11 mouse cellular contexts compared by ENCODE assay signal in the genomic region with DNA sequence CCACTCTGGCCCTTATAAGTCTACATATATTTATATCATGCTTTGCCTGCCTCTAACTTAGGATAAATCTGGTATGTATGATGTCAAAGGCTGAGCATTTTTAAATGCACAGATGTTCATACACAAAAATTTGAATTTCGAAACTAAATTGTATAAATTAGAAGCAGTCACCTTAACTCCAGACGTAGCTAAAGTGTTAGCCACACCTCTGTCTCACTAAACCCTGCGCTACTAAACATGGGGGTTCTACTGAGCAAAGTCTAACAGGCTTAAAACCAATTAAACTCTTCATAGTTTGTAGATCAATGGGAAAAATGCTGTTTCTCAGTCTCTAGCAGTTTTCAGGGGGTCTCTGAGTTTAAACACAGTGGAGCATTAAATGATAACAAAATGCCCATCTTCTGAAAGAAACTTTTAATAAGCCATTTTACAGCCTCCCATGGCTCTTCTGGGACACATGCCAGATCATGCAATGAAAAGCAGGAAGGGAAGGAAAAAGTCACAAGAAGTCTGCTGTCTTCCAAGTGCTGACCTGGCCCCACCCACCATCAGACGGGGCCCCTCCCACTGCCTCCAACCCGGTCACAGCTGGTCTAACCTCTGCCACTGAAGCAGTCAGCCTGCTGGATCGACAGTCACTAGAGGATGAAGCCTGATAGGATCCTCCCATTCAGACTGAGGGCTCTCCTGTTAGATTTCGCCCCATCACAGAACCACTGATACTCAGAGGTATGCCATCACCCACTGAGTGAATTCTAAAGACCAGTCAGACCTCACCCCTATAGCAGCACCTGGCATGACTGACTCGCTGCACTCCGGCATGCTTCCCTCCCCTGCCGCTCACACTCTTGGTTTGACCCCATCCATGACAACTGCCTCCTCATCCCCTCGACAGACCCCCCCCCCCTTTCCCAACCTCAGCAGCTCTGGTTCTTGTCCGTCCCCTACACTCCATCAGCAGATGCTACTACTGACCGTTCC. TPM values are rescaled to one million over a fixed set of nuclear protein-coding genes. Genes with fewer than 3 reads are reported as not detected.
DNase-seq lines count a peak whose midpoint lies in the region; ATAC-seq lines count a peak whose summit lies in the region.
"Had no signal": no experiment of that assay in that cellular context is flagged by ENCODE, and none has a peak within 500 bp of the region (broad histone marks: within the 10 kb centered on the region; RNA-seq: fewer than 3 reads in every experiment).

No protein-coding gene starts in this region.

- no peaks in the 10 kb centered on the region for H3K27me3 ChIP-seq in hindbrain, embryonic 13.5 days
- H3K27me3 ChIP-seq in hindbrain, embryonic 10.5 days (ENCODE audit: insufficient read depth, poor library complexity, severe bottlenecking) = no peaks in the 10 kb centered on the region
- H3K27me3 ChIP-seq in intestine, embryonic 16.5 days (replicated peaks; ENCODE audit: control insufficient read depth, insufficient read depth, low read length) = no peaks in the 10 kb centered on the region
- no peaks in the 10 kb centered on the region for H3K27me3 ChIP-seq in liver, embryonic 15.5 days
- H3K27me3 ChIP-seq: CH12.LX had no signal

- no peak overlapping the region for H3K4me2 ChIP-seq in hindbrain, embryonic 13.5 days
- no peak overlapping the region for H3K4me2 ChIP-seq in intestine, embryonic 16.5 days (ENCODE audit: low read depth, low read length)
- peak overlapping the region; percentile 66 for H3K4me2 ChIP-seq in liver, embryonic 15.5 days

- H3K4me3 ChIP-seq in hindbrain, embryonic 13.5 days = no peak overlapping the region
- no peak overlapping the region for H3K4me3 ChIP-seq in hindbrain, embryonic 10.5 days
- no peak overlapping the region for H3K4me3 ChIP-seq in intestine, embryonic 16.5 days (ENCODE audit: low read length)
- peak overlapping the region; percentile 4 for H3K4me3 ChIP-seq in liver, embryonic 15.5 days (replicated peaks)
- H3K4me3 ChIP-seq: left cerebral cortex, adult 2 months had no signal

- H3K9ac ChIP-seq in hindbrain, embryonic 13.5 days = no peak overlapping the region
- H3K9ac ChIP-seq in intestine, embryonic 16.5 days (ENCODE audit: low read depth, low read length) = no peak overlapping the region
- H3K9ac ChIP-seq in liver, embryonic 15.5 days = peak overlapping the region; percentile 3; the same call in 1 of the 2 replicates

- peak; percentile 44; the same call in 1 of the 2 replicates for ATAC-seq in hindbrain, embryonic 13.5 days (ENCODE audit: low FRiP score)
- ATAC-seq in intestine, embryonic 16.5 days = peak; percentile 73
- ATAC-seq in liver, embryonic 15.5 days (ENCODE audit: insufficient read depth) = peak; percentile 71
- no peak for ATAC-seq in monocyte, adult 5-6 weeks (replicated peaks; ENCODE audit: insufficient number of reproducible peaks, low FRiP score, low TSS enrichment, poor library complexity, severe bottlenecking)

- H3K9me3 ChIP-seq in hindbrain, embryonic 13.5 days = no peaks in the 10 kb centered on the region
- no peaks in the 10 kb centered on the region for H3K9me3 ChIP-seq in hindbrain, embryonic 10.5 days
- H3K9me3 ChIP-seq in intestine, embryonic 16.5 days (ENCODE audit: control insufficient read depth, low read length) = no peaks in the 10 kb centered on the region
- H3K9me3 ChIP-seq in liver, embryonic 15.5 days (replicated peaks) = no peaks in the 10 kb centered on the region

- 82% methylated on average over 13 of the region's 13 CpGs for WGBS in hindbrain, embryonic 13.5 days
- WGBS in hindbrain, embryonic 10.5 days = 87% methylated on average over 13 of the region's 13 CpGs
- 69% methylated on average over 13 of the region's 13 CpGs for WGBS in intestine, embryonic 16.5 days
- 51% methylated on average over 13 of the region's 13 CpGs for WGBS in liver, embryonic 15.5 days (ENCODE audit: insufficient replicate concordance)

- H3K36me3 ChIP-seq in hindbrain, embryonic 13.5 days = peaks cover 16% of the 10 kb centered on the region
- H3K36me3 ChIP-seq in hindbrain, embryonic 10.5 days = peaks cover 43% of the 10 kb centered on the region
- H3K36me3 ChIP-seq in intestine, embryonic 16.5 days (ENCODE audit: control insufficient read depth, insufficient read depth, low read length) = 0 out of 2 replicates have a peak, but pooled peaks cover 6% of the 10 kb centered on the region
- H3K36me3 ChIP-seq in liver, embryonic 15.5 days (replicated peaks) = peaks cover 17% of the 10 kb centered on the region

- H3K27ac ChIP-seq in hindbrain, embryonic 13.5 days = 0 out of 2 replicates have a peak overlapping the region, but pooled peaks have one; percentile 18
- H3K27ac ChIP-seq in hindbrain, embryonic 10.5 days = no peak overlapping the region
- H3K27ac ChIP-seq in intestine, embryonic 16.5 days (ENCODE audit: low read length) = peak overlapping the region; percentile 49; the same call in 1 of the 2 replicates
- peak overlapping the region; percentile 84 for H3K27ac ChIP-seq in liver, embryonic 15.5 days (replicated peaks)
- H3K27ac ChIP-seq: left cerebral cortex, adult 2 months had no signal

- DNase-seq in hindbrain, embryonic 10.5 days (ENCODE audit: low spot score) = no peak
- DNase-seq in c-Kit-positive CD71-positive TER-119-negative erythroid progenitor cells, embryonic 14.5 days (ENCODE audit: low read depth) = peak; percentile 44
- no peak for DNase-seq in embryo, embryonic 9.5 days (ENCODE audit: extremely low spot score)
- no peak for DNase-seq in cerebellum, postnatal 4 days (ENCODE audit: low spot score in 2 of 2)
- DNase-seq: cerebellum, adult 9-11 months had no signal

- peaks cover 16% of the 10 kb centered on the region for H3K4me1 ChIP-seq in hindbrain, embryonic 13.5 days (replicated peaks)
- no peaks in the 10 kb centered on the region for H3K4me1 ChIP-seq in hindbrain, embryonic 10.5 days (replicated peaks)
- H3K4me1 ChIP-seq in intestine, embryonic 16.5 days (ENCODE audit: control insufficient read depth, insufficient read depth, low read length) = peaks cover 14% of the 10 kb centered on the region
- H3K4me1 ChIP-seq in liver, embryonic 15.5 days (replicated peaks) = peaks cover 44% of the 10 kb centered on the region

RNA-seq across cellular contexts. Expression of gene Wdfy3, which starts 23.8 kb away (rescaled TPM):
- 29.1 and 30.0 TPM in 2 replicates for polyA plus RNA-seq in hindbrain, embryonic 13.5 days (2015; fragmentation: Nextera tagmentation; extraction: Ambion mirVana)
- polyA plus RNA-seq in hindbrain, embryonic 10.5 days (2016; fragmentation: Nextera tagmentation; extraction: Ambion mirVana) = 19.5 and 24.2 TPM in 2 replicates
- polyA plus RNA-seq in intestine, embryonic 16.5 days (2015; fragmentation: Nextera tagmentation; extraction: Ambion mirVana) = 7.5 and 9.0 TPM in 2 replicates
- 3.4 and 4.2 TPM in 2 replicates for polyA plus RNA-seq in liver, embryonic 15.5 days (2015; fragmentation: Nextera tagmentation; extraction: Ambion mirVana)
- total RNA-seq in monocyte, adult 5-6 weeks (2017) = 8.1 to 15.0 TPM (median 10.9 TPM) in 3 replicates
- total RNA-seq: CH12.LX had no signal
